Mouse (Mus musculus): ENCODE data around the gene Cyp17a1.
A peak's percentile ranks its signal among the peaks of the same experiment; 100 is the strongest.

Gene Cyp17a1

DNA sequence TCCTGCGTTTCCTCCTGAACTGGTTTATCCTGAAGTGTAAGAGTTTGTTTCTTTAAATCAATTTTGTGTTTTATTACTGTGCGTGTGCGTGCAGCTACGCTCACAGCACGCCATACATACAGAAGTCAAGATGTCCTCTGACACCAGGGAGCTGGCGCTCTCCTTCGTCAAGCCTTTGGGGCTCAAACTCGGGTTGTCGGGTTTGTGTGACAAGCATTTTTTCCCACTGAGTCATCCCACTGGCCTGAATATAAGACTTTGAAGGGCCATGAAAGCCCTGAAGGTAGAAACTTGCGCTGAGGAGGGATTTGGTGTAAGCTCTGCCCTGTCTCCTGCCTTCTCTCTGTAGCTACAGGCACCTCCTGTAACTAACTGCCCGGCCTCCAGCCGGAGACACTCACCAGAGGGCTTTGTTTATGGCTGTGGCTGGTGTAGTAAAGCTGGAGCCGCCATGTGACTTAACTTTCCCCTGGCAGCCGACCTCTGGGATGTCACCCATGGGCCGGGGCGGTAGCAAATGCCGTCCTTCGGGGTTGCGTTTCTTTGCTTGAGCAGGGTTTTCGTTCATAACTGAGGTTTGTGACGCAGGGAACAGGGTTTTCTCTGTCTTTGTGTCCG lies 30.7 kb downstream of the Cyp17a1 start:
- no peak for DNase-seq (ENCODE audit: low spot score)

DNA sequence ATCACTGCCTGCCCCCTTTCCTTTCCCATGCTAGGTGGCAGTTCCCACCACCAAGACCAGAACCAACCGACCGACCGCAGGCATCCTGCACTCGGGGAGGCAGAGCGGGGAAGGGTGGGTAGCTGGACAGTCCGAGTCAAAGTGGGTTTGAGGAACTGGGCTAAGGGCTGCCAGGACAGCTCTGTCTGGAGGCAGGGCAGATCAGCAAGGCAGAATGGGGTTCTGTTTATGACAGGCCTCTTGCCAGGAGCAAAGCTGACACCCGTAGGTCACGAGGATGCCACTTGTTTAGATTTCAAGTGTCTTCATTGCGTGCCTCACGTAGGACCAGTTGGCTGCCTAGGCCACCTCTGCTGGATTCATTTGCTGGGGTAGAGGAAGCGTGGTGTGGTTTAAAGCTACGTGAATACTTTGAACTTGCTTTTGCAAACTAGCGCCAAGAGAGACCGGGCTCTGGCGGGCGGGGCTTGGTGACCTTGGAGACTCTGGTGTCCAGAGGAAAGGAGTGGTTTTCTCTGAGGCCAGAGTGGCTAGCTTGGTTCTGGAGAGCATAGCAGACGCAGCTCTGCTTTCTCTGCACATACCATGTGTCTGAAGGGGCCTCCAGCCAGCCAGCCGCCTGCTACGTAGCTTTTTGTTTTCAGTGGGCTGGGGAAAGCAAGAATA lies 31.4 kb downstream of the Cyp17a1 start:
- DNase-seq (ENCODE audit: low spot score), result no peak

DNA sequence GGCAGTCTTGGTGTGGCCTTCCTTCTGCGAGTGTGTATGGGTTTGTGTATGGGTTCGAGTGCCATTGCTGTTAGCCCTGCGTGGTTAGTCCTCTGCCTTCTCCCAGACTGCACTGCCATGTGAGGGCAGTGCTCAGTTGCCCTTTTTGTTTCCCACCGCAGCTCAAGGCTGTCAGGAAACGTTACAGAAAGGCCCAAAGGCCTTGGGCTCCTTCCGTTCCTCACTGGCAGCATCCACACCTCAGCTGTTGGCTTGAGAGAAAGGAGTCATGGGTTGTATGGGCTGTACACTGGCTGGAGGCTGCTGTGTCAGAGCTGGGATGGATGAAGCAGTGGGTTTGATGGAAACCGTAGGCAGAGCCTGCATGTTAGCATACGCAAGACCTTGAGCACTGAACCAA lies 32.2 kb downstream of the Cyp17a1 start:
- no peak for DNase-seq (ENCODE audit: low spot score)

DNA sequence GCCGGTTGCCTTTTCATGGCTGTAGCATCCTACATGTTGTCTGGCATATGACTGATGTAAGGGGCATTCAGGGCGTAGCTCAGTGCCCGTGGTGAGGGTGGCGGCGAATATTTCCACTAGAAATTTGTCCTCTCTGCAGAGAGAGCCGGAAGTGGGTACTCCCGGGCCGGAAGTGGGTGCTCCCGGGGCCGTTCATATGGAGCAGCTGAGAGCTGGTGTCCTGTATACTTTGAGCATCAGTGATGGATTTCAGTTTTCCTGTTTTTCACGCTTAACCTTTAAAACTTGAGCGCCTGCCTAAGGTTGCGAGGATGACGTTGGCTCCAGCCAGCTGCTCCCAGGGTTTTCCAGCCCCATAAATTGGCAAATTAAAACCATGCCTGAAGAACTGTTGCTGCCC lies 33.5 kb downstream of the Cyp17a1 start:
- DNase-seq (ENCODE audit: low spot score), result no peak

DNA sequence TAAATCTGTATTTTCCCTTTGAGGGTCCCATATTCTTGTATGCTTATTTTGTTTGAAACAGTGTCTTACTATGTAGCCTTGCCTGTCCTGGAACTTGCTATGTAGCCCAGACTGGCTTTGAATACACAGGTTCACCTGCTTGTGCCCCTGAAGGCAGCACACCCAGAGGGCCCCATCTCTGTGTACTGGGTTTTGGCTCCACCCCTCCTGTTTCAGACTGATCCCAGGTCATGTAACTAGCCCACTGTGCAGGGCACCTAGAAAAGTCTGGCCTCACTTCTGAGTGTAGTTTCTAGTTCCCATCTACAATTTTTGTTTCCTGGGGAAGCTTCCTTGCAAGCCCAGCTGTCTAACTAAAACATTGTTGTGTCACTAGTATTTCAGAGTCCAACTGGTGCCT lies 33.9 kb downstream of the Cyp17a1 start:
- no peak for DNase-seq (ENCODE audit: low spot score)

DNA sequence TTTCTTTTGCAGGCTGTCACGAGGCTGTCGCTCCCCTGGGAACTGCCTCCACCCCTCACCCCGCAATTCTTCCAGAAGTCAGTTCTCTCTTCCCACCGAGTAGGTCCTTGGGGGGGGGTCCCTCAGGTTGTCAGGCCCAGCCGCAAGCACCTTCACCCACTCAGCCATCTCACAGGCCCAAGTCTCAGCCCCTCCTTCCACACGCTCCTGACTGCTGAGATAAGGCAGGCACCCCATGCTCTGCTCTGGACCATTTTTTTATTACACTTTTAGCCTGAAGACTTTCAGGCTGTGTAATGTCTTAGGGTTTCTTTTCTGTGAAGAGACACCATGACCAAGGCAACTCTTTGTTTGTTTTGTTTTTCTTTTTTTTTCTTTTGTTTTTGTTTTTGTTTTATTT lies 35.4 kb downstream of the Cyp17a1 start:
- no peak for DNase-seq (ENCODE audit: low spot score)

DNA sequence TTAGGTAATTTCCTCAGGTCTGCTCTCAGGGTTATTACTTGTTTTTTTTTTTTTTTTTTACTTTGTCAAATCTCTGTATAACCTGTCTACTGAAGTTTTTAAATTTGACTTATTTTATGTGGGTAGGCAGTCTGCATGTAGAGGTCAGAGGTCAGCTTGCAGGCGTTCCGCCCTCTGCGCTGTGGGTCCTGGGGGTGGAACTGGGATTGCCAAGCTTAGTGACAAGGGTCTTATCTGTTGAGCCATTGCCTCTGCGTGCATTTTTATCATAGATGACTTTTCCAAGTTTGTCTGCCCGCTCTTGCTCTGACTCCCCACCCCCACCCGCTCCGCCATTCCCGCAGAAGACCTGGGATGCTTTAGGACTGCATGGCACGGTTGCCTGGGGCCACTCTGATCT lies 37.2 kb downstream of the Cyp17a1 start:
- no peak for DNase-seq (ENCODE audit: low spot score)

DNA sequence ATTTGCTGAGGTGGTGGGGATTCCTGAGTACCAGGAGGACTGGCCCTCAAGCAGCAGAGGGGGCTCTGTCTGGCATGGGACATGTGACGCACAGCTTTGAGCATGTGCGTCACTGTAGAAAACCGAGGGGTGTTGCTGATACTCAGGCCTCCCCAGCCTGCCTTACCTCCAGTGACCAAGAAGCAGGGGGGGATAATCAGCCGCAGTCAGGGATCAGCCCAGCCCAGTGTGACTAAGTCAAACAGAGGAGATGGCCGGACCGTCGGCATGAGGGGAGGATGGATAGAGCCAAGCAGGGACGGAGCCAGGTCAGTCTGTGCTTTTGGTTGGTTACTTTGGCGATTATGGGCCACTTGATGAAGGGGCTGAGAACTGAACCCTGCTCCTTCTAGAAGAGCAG lies 41.3 kb downstream of the Cyp17a1 start:
- DNase-seq (ENCODE audit: low spot score), result no peak

DNA sequence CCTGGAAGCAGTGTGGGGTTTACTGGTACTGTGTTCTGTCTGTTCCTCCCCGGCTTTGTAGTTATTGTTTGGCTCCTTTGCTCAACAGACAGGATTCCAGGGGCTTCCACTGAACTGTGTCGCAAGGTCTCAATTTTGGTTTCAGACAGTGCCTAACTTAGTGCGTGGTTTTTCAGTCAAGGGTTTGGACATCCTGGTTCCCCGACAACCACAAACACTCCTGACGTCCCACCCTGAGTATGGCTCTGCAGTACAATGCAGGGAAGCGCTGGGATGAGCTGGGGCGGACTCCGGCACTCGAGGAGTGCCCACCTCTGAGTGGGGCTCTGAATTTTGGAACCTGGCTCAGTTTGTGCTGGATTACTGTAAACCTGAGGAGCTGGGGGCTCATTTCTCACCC lies 43.2 kb downstream of the Cyp17a1 start:
- no peak for DNase-seq (ENCODE audit: low spot score)

DNA sequence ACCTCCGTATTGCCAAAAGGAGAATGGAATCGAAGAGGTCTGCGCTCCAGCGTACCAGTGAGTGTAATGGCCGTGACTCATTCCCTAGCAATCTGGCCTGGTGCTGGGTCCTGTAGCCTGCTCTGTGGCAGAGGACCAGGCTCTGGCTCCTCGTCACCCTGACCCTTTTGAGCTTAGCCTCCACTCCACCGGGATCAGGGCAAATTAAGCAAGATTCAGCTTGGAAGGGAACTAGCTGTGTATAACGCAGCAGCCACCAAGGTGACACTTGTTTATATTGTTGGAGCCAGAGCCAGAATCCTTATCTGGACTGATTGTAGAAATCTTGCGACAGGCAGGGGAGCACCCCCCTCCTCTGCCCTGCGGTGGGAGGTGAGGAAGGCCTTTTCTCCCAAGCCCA lies 44.6 kb downstream of the Cyp17a1 start:
- no peak for DNase-seq (ENCODE audit: low spot score)

DNA sequence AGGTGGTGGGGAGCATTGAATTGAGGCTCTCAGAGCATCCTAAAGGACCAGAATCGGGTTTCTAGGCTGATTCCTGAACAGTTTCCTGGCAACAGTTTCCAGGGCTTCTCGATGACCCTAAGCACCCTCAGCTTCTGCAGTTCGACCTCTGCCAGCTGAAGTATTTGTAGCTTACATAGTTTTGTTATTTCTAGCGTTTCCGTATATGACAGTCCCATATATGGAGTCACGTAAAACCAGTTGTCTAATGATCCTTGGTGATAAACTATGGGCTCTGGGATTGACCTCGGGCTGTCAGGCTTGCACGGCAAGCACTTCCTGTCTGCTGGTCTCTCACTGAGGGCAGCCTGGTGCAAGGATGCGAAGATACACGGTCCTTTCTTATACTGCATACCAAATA lies 47.5 kb downstream of the Cyp17a1 start:
- DNase-seq (ENCODE audit: low spot score), result no peak

DNA sequence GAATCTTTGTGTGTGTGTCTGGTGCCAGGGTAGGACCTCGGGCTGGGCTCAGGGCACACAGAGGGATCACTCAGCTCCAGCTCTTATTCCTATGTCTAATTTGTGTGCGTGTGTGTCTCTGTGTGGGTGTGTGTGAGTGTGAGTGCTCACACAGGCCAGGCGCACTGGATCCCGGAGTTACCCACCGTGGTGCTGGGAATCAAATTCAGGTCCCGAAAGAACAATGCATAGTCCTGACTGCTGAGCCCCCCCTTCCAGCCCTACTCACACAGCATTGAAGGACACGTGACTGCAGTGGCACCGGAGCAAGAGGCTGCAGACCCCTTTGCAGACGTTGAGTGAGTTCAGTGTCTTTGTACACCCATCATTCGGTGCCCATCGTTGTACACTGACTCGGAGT lies 48.0 kb downstream of the Cyp17a1 start:
- no peak for DNase-seq (ENCODE audit: low spot score)

DNA sequence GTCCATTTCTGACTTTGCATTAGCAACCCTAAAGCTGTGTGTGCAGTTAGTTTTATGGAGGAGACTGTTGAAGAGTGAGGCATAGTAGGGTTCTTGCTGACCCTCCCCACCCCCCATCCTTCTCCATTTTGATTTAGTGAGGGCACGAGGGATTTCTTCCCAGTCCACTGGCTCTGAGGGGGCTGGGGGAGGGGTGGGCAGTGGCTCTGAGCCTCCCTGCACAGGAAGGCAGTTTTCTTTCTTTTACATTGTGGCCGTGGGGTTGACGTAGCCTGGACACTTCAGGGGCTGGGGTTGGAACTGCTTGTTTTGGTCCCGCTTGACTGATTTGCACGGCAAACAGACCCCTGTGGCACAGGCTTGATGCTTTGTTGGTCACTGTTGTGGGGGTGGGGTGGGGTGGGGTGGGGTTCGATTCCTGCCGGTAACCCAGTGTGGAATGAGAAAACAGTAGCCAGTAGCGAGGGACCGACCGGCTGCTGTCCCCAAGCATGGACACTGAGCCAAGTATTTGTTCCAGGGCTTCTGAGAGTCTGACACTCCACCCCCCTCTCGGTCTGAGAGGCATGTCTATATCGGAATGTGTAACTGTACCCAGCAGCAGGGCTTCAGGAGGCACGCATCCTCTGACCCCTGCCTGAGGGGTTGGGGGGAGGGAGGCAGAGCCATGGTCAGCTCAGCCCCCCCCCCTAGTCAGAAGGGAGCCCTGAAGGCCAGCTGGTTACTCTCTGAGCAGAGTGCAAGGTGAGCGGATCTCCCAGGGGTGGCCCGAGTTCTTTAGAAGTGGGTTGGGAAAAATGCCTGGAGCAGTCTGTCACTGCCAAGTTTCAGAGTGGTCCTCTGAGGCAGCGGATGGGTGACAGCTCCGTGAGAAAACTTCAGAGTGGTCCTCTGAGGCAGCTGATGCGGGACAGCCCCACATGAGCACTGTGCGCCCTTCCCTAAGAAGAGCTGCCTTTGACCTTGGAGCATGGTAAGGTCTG lies 48.9 kb downstream of the Cyp17a1 start:
- DNase-seq (ENCODE audit: low spot score), result no peak

DNA sequence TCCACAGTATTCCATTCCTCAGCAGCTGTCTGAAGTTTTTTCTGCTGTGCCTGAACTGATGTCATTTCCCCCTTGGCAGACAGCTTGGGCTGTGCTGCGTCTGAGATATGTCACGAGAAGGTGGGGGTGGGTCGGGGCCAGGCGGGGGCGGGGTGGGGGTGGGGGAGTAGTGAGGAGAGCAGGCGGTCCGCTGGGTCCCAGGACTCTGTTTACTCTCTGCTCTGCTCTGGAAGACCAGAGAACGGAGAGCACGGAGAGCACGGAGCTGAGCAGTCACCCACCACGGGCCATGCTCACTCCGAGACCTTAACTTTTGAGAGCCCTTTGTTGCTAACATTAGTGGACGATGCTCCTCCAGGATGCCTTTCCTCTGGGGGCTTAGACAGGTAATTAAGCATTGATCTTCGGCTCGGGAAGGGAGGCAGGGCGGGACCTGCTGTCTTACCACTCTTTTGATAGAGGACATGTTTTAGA lies 49.7 kb downstream of the Cyp17a1 start:
- DNase-seq (ENCODE audit: low spot score), result no peak

DNA sequence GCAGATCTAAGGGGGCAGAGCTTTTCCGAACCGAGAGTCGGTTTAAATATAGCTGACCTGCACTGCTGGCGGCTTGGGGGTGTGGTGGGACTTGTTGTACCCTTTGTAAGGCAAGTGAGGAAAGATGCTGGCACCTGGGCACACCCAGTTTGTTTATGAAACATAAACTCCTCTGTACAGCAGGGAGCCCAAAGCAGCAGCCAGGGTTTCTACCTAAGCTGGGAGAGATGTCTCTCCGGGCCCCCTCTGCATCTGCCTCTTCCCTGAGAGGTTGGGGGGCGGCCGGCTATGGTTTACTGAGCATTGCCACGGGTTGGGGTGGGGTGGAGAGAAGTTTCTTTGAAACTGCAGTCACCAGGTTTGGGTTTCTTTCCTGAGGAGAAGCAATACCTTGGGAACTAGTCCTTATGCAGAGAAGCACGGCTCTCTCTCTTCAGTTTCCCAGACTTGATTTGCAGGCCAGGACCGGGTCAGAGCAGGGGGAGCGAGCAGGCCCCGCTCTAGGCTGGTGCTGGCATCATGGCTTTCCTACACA lies 50.2 kb downstream of the Cyp17a1 start:
- DNase-seq (ENCODE audit: low spot score), result no peak

DNA sequence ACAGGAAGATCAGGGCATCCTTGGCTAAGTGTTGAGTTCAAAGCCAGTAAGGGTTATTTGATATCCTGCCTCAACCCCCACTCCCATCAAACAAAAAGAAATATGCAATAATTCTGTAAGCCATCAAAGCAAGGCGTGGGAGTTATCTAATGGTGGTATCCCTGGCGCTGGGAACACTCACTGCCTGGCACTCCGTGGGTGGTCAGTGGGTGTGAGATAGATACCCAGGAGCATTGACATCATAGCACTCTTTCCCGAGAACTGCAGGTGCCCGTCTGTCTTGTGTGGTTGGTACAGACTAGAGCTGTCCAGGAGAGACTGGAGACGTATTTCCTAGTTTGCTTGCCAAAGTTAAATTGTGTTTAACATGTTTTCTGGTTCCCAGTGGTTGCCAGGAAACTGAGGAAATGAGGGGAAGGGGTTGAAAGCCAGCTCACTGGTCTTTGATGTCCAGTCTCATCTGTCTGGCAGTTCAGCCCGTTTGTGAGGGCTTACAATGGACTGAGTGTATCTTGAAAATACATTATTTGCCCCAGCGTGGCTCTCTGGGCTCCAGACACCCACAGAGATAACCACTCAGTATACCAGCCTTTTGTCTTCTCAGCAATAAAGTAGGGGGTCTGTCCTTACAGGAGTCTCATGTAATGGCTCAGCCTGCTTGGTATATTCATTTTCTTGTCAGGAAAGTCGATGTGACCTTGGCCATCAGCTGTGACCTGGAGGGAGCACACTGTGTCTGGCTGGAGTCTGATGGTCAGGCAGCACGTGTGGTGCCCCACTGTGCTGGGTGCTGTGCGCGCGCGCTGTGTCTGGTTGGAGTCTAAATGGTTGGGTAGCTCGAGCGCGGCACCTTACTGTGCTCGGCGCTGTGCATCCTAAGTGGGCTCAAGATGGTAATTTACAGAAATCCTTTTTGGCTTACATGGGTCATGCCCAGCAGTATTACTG lies 51.5 kb downstream of the Cyp17a1 start:
- no peak for DNase-seq (ENCODE audit: low spot score)

DNA sequence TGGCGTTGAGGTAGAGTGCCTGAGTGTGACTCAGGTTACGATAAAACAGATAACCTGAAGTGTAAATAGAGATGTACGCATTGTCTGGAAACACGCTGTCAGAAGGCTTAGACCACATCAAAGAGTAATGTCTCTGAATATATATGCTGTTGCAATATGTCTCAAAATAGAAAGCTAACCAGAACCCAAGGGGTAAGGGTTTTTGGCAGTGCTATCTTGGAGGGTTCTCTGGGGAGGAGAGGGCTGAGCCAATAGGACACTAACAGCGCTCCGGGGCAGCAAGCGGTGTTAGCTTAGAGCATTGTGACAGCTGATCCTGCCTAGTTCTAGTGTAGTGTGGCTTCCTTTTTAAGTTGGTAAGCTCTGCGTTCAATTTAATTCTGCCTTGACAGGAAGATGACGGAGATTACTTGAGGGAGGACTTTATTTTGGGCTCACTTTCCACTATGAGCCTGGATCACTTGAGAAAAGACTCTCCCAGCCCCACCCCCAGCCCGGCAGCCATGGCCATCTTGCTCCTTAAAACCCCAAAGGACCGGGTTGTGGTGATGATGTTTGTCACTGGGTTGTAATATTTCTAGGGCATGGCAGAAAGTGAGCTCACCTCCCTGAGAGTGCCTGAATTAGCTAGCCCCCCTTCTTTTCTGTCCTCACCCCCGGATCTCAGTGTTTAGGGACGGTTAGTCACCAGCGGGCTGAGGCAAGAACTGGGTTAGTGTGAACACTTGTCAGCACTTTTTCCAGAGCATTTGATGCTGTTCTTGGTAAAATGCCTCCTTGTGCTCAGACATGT lies 52.8 kb downstream of the Cyp17a1 start:
- DNase-seq (ENCODE audit: low spot score), result peak; percentile 63

DNA sequence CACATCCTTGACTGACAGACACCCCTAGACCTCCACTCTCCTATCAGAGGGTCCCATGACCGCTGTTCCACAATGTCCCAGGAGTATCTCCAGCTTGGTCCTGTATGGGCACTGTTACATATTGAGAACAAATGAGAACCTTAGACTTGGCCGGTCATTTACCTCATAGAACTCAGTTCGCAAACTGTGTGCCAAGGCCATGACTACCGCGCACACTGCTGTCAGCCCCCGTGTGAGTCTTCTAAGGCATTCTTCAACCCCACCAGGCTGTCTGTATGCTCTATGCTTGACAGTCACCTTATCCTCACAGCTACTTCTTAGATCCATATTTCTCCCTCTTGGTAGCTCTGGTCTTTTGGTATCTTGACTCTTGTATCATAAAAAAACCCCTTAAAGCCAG lies 53.5 kb downstream of the Cyp17a1 start:
- DNase-seq (ENCODE audit: low spot score), result no peak

DNA sequence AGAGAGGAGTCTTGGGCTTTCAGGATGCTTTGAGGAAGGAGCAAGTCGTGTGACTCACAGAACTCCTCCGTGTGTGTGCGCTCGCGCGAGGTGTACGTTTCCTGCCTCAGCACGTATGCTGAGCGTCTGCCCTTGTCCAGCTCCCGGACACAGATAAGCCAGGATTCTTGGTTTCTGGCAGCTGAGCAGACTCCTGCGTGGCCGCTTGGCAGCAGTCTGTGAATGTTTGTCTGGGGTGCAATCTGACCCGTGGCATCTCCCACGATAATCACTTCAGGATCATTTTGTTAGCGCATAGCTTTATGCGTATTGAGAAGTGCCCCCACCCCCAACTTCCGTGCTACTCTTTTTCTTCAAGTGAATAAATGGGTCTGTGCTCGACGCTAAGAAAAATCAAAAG lies 54.0 kb downstream of the Cyp17a1 start:
- DNase-seq (ENCODE audit: low spot score), result no peak

DNA sequence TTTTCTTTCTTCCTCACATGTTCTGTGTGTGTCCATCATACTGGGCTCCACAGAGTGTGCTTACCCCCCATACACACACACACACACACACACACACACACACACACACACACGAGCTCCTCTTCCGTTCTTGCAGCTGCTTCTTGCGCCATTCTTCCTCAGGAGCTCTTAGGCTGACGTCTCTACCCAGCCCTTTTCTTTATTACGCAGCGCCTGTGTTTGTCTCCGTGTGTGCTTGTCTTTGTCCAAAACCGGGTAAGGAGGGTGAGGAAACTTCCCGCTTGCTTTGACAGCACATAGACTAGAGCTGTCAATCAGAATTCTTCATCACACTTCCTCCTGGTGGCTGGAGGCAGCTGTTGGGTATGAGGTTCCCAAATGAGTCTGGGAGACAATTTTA lies 54.6 kb downstream of the Cyp17a1 start:
- no peak for DNase-seq (ENCODE audit: low spot score)

DNA sequence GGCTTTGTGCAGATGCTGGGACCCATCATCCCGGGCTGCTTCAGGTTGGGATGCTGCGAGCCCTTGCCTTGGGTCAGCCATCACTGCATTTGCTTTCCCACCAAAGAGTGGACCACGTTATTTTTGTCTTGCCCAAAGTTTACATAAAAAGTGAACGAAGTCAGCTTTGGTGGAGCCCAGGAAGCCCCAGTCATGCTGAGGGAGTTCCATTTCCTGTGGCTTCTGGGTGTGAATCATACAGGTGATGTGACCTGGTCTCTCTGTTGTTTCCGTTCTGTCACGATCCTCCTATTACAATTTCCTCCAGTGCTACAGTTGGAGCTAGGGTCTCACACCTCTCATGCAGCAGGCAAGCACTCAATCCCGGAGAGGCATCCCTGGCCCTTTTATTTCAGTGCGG lies 55.6 kb downstream of the Cyp17a1 start:
- no peak for DNase-seq (ENCODE audit: low spot score)

Measured in adipocyte (in vitro differentiated cells).